In the genomic region with DNA sequence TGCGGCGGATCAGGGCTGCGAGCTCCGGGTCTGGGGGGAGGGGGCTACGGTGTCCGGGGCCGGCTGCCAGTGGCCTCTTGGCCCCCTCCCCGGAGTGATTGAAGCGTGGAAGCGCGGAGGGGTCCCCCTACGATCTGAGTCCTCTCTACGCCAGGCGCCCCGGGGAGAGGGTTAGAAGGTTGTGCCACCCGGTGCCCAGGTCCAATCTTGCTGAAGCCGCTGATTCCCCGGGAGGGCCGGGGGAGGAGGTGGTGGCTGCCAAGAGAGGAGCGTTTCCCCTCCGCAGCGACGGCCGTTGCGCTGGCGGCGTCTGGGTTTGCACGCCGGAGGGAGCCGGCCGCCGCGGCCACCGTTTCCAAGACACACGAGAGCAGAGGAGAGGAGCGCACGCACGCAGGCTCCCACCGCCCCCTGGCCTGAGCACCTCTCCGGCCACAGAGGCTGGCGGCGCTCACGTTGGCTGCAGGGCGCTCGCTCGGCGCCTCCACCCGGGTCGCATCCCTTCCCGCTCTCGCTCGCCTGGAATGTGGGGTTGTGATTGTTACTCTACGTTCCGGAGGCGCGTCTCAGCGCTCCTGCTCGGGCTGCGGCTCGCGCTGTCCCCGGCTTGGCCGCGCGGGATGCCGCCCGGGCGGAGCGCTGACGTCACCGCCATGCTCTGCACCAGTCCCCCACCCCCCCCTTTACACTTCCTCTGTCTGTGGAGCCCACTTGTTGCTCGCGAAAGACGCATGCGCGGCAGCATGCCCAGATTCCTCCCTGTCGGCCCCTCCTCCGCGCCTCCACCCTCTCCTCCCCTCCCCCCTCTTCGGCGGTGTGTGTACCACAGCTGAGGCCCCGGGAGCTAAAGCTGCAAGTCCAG, we compare ENCODE assay signal across 8 mouse cellular contexts. TPM values are rescaled to one million over a fixed set of nuclear protein-coding genes. Genes with fewer than 3 reads are reported as not detected.
DNase-seq lines count a peak whose midpoint lies in the region; ATAC-seq and TF ChIP-seq lines count a peak whose summit lies in the region.

TSS of gene Irf2bpl (minus strand) at position 602 of the 862 bp plus-strand sequence.

- H3K9ac ChIP-seq in heart, embryonic 13.5 days = peak within 1 kb of the TSS; percentile 100
- peak within 1 kb of the TSS; percentile 97 for H3K9ac ChIP-seq in kidney, postnatal 0 days (ENCODE audit: low read depth, low read length)
- peak within 1 kb of the TSS; percentile 65 for H3K9ac ChIP-seq in liver, embryonic 12.5 days
- H3K9ac ChIP-seq in stomach, embryonic 15.5 days = peak within 1 kb of the TSS; percentile 96

- peak; percentile 99 for DNase-seq in CD4-positive, CD25-positive, alpha-beta regulatory T cell, adult 2 months (ENCODE audit: low read depth, low spot score)
- peak; percentile 99 for DNase-seq in brain, adult 2 months (ENCODE audit: low read depth, low spot score)
- DNase-seq in fibroblast of lung, adult 2 months (ENCODE audit: low read depth) = peak; percentile 91
- DNase-seq in kidney, postnatal 0 days (ENCODE audit: low spot score) = peak; percentile 97
- DNase-seq in neural tube, embryonic 10.5 days (ENCODE audit: extremely low spot score, low spot score) = peak; percentile 97

- peak within 1 kb of the TSS; percentile 100 for H3K27ac ChIP-seq in heart, embryonic 13.5 days (replicated peaks)
- peak within 1 kb of the TSS; percentile 100 for H3K27ac ChIP-seq in kidney, postnatal 0 days
- peak within 1 kb of the TSS; percentile 86 for H3K27ac ChIP-seq in liver, embryonic 12.5 days
- peak within 1 kb of the TSS; percentile 100 for H3K27ac ChIP-seq in stomach, embryonic 15.5 days

- TF ChIP-seq CTCF in kidney, postnatal 0 days (IDR thresholded peaks at IDR 0.05; ENCODE audit: low read depth) = 0 out of 2 replicates have a peak, but pooled peaks have one; percentile 10

- no peaks in the 10 kb centered on the region for H3K9me3 ChIP-seq in heart, embryonic 13.5 days
- no peaks in the 10 kb centered on the region for H3K9me3 ChIP-seq in kidney, postnatal 0 days (replicated peaks; ENCODE audit: low read length)
- H3K9me3 ChIP-seq in liver, embryonic 12.5 days (replicated peaks) = no peaks in the 10 kb centered on the region
- no peaks in the 10 kb centered on the region for H3K9me3 ChIP-seq in stomach, embryonic 15.5 days

- H3K4me1 ChIP-seq in heart, embryonic 13.5 days = peaks cover 63% of the 10 kb centered on the region
- peaks cover 31% of the 10 kb centered on the region for H3K4me1 ChIP-seq in kidney, postnatal 0 days (replicated peaks; ENCODE audit: insufficient read depth, low read length)
- H3K4me1 ChIP-seq in liver, embryonic 12.5 days = peaks cover 62% of the 10 kb centered on the region
- H3K4me1 ChIP-seq in stomach, embryonic 15.5 days = peaks cover 54% of the 10 kb centered on the region

- under 1% methylated on average over 77 of the region's 82 CpGs for WGBS in heart, embryonic 13.5 days
- under 1% methylated on average over 76 of the region's 82 CpGs for WGBS in kidney, postnatal 0 days
- WGBS in liver, embryonic 12.5 days (ENCODE audit: insufficient replicate concordance) = under 1% methylated on average over 80 of the region's 82 CpGs
- WGBS in stomach, embryonic 15.5 days = 0% methylated on average over 69 of the region's 82 CpGs

- H3K27me3 ChIP-seq in heart, embryonic 13.5 days (replicated peaks) = no peaks in the 10 kb centered on the region
- no peaks in the 10 kb centered on the region for H3K27me3 ChIP-seq in kidney, postnatal 0 days (ENCODE audit: insufficient read depth, low read length)
- H3K27me3 ChIP-seq in liver, embryonic 12.5 days (replicated peaks) = peaks cover 96% of the 10 kb centered on the region
- no peaks in the 10 kb centered on the region for H3K27me3 ChIP-seq in stomach, embryonic 15.5 days (replicated peaks)

- H3K36me3 ChIP-seq in heart, embryonic 13.5 days = peaks cover 19% of the 10 kb centered on the region
- no peaks in the 10 kb centered on the region for H3K36me3 ChIP-seq in kidney, postnatal 0 days (ENCODE audit: insufficient read depth, low read length)
- no peaks in the 10 kb centered on the region for H3K36me3 ChIP-seq in liver, embryonic 12.5 days
- H3K36me3 ChIP-seq in stomach, embryonic 15.5 days = no peaks in the 10 kb centered on the region

- H3K4me2 ChIP-seq in heart, embryonic 13.5 days = peak within 1 kb of the TSS; percentile 95
- peak within 1 kb of the TSS; percentile 93 for H3K4me2 ChIP-seq in kidney, postnatal 0 days (ENCODE audit: low read length)
- peak within 1 kb of the TSS; percentile 74 for H3K4me2 ChIP-seq in liver, embryonic 12.5 days
- peak within 1 kb of the TSS; percentile 92 for H3K4me2 ChIP-seq in stomach, embryonic 15.5 days

- peak; percentile 72 for ATAC-seq in heart, embryonic 13.5 days (ENCODE audit: extremely low read depth, insufficient number of reproducible peaks, low FRiP score, low TSS enrichment)
- ATAC-seq in kidney, postnatal 0 days (replicated peaks; ENCODE audit: low FRiP score, low read depth) = peak; percentile 89
- ATAC-seq in liver, embryonic 12.5 days = peak; percentile 74
- peak; percentile 87 for ATAC-seq in stomach, embryonic 15.5 days (ENCODE audit: insufficient read depth, low FRiP score, low read depth)

- H3K4me3 ChIP-seq in heart, embryonic 13.5 days = peak within 1 kb of the TSS; percentile 90
- peak within 1 kb of the TSS; percentile 90 for H3K4me3 ChIP-seq in kidney, postnatal 0 days (replicated peaks; ENCODE audit: low read depth, low read length)
- H3K4me3 ChIP-seq in liver, embryonic 12.5 days = peak within 1 kb of the TSS; percentile 61
- peak within 1 kb of the TSS; percentile 67 for H3K4me3 ChIP-seq in stomach, embryonic 15.5 days (replicated peaks)

RNA-seq across cellular contexts. Expression of gene Irf2bpl, which starts in this region (rescaled TPM):
- 32.7 and 34.1 TPM in 2 replicates for polyA plus RNA-seq in heart, embryonic 13.5 days (2015; fragmentation: Nextera tagmentation; extraction: Ambion mirVana)
- polyA plus RNA-seq in kidney, postnatal 0 days (2015; fragmentation: Nextera tagmentation; extraction: Ambion mirVana) = 52.1 and 57.9 TPM in 2 replicates
- 6.7 and 7.7 TPM in 2 replicates for polyA plus RNA-seq in liver, embryonic 12.5 days (2016; fragmentation: Nextera tagmentation; extraction: Ambion mirVana)
- 28.4 and 29.3 TPM in 2 replicates for polyA plus RNA-seq in stomach, embryonic 15.5 days (2015; fragmentation: Nextera tagmentation; extraction: Ambion mirVana)

Comparison
In these comparisons a context has a peak if more than half of its experiments do, and no peak if none do; other contexts are left out.
1. Peak in every context shown above with its lines: DNase-seq, ATAC-seq, H3K4me3 ChIP-seq and H3K27ac ChIP-seq.